Mouse (Mus musculus): ENCODE data around the gene Myl12a. TPM values are rescaled to one million over a fixed set of nuclear protein-coding genes. Genes with fewer than 3 reads are reported as not detected.
"Not testable (repeated sequence)": the region's sequence is repeated elsewhere in the genome, so short reads cannot be mapped to it uniquely, and the experiment has no call there.

Gene Myl12a
- polyA plus RNA-seq, 2 experiments, result 361 to 721 TPM

GRCm38 (mm10) chr17:70986355-70986740 lies 16.3 kb downstream of the Myl12a start:
- peaks cover 18% of the 10 kb centered on the region for H3K4me1 ChIP-seq (ENCODE audit: control insufficient read depth, insufficient read depth, low read length)
- H3K9ac ChIP-seq (ENCODE audit: low read depth, low read length, severe bottlenecking), result no peak overlapping the region
- DNase-seq (ENCODE audit: low spot score) (no peak), ATAC-seq (ENCODE audit: low FRiP score, low read depth) (no peak)
- 77% methylated on average over 6 of the region's 6 CpGs for WGBS
- no peak overlapping the region for H3K4me2 ChIP-seq (replicated peaks; ENCODE audit: low read depth, low read length, severe bottlenecking)
- H3K9me3 ChIP-seq (ENCODE audit: control insufficient read depth, low read length), result no peaks in the 10 kb centered on the region
- peaks cover 26% of the 10 kb centered on the region for H3K36me3 ChIP-seq (ENCODE audit: control insufficient read depth, insufficient read depth, low read length)
- no peak overlapping the region for H3K4me3 ChIP-seq (replicated peaks; ENCODE audit: low read length)
- H3K27ac ChIP-seq (replicated peaks; ENCODE audit: low read depth, low read length), result no peak overlapping the region
- no peaks in the 10 kb centered on the region for H3K27me3 ChIP-seq (ENCODE audit: control insufficient read depth, insufficient read depth, low read length)
- no peak for TF ChIP-seq POLR2A (IDR thresholded peaks at IDR 0.05; ENCODE audit: borderline replicate concordance, extremely low read depth, insufficient read depth, insufficient read length)

- ATAC-seq (ENCODE audit: low FRiP score, low read depth) (no peak), DNase-seq (ENCODE audit: low spot score) (no peak)
- H3K4me2 ChIP-seq (replicated peaks; ENCODE audit: low read depth, low read length, severe bottlenecking), result no peak overlapping the region
- H3K9me3 ChIP-seq (ENCODE audit: control insufficient read depth, low read length), result no peaks in the 10 kb centered on the region
- peaks cover 13% of the 10 kb centered on the region; the same call in 1 of the 2 replicates for H3K4me1 ChIP-seq (ENCODE audit: control insufficient read depth, insufficient read depth, low read length)
- H3K4me3 ChIP-seq (replicated peaks; ENCODE audit: low read length), result no peak overlapping the region
- 81% methylated on average over 15 of the region's 15 CpGs for WGBS
- no peak overlapping the region for H3K27ac ChIP-seq (replicated peaks; ENCODE audit: low read depth, low read length)
- peaks cover 31% of the 10 kb centered on the region for H3K36me3 ChIP-seq (ENCODE audit: control insufficient read depth, insufficient read depth, low read length)
- no peak overlapping the region for H3K9ac ChIP-seq (ENCODE audit: low read depth, low read length, severe bottlenecking)
- H3K27me3 ChIP-seq (ENCODE audit: control insufficient read depth, insufficient read depth, low read length), result no peaks in the 10 kb centered on the region
- TF ChIP-seq POLR2A (IDR thresholded peaks at IDR 0.05; ENCODE audit: borderline replicate concordance, extremely low read depth, insufficient read depth, insufficient read length), result no peak
These were observed 16.9 kb downstream of the Myl12a start for GRCm38 (mm10) chr17:70985501-70986354.

GRCm38 (mm10) chr17:70979345-70980223 lies 23.1 kb downstream of the Myl12a start:
- H3K4me3 ChIP-seq (replicated peaks; ENCODE audit: low read length), result no peak overlapping the region
- H3K4me1 ChIP-seq (ENCODE audit: control insufficient read depth, insufficient read depth, low read length), result peaks cover 5% of the 10 kb centered on the region; the same call in 1 of the 2 replicates
- no peak for ATAC-seq (ENCODE audit: low FRiP score, low read depth)
- no peak overlapping the region for H3K27ac ChIP-seq (replicated peaks; ENCODE audit: low read depth, low read length)
- H3K27me3 ChIP-seq (ENCODE audit: control insufficient read depth, insufficient read depth, low read length), result no peaks in the 10 kb centered on the region
- no peak overlapping the region for H3K9ac ChIP-seq (ENCODE audit: low read depth, low read length, severe bottlenecking)
- H3K4me2 ChIP-seq (replicated peaks; ENCODE audit: low read depth, low read length, severe bottlenecking), result no peak overlapping the region
- DNase-seq (ENCODE audit: low spot score), result no peak
- H3K9me3 ChIP-seq (ENCODE audit: control insufficient read depth, low read length), result no peaks in the 10 kb centered on the region
- peaks cover 39% of the 10 kb centered on the region for H3K36me3 ChIP-seq (ENCODE audit: control insufficient read depth, insufficient read depth, low read length)
- no peak for TF ChIP-seq POLR2A (IDR thresholded peaks at IDR 0.05; ENCODE audit: borderline replicate concordance, extremely low read depth, insufficient read depth, insufficient read length)
- WGBS, result 91% methylated on average over 20 of the region's 20 CpGs

- no peak for DNase-seq (ENCODE audit: low spot score)
- H3K36me3 ChIP-seq (ENCODE audit: control insufficient read depth, insufficient read depth, low read length), result peaks cover 53% of the 10 kb centered on the region
- H3K4me1 ChIP-seq (ENCODE audit: control insufficient read depth, insufficient read depth, low read length), result no peaks in the 10 kb centered on the region
- no peaks in the 10 kb centered on the region for H3K9me3 ChIP-seq (ENCODE audit: control insufficient read depth, low read length)
- no peak overlapping the region for H3K4me2 ChIP-seq (replicated peaks; ENCODE audit: low read depth, low read length, severe bottlenecking)
- no peak overlapping the region for H3K4me3 ChIP-seq (replicated peaks; ENCODE audit: low read length)
- WGBS, result 87% methylated on average over 6 of the region's 6 CpGs
- no peaks in the 10 kb centered on the region for H3K27me3 ChIP-seq (ENCODE audit: control insufficient read depth, insufficient read depth, low read length)
- no peak for TF ChIP-seq POLR2A (IDR thresholded peaks at IDR 0.05; ENCODE audit: borderline replicate concordance, extremely low read depth, insufficient read depth, insufficient read length)
- ATAC-seq (ENCODE audit: low FRiP score, low read depth), result no peak
- no peak overlapping the region for H3K27ac ChIP-seq (replicated peaks; ENCODE audit: low read depth, low read length)
- H3K9ac ChIP-seq (ENCODE audit: low read depth, low read length, severe bottlenecking), result no peak overlapping the region
These were observed 24.9 kb downstream of the Myl12a start for GRCm38 (mm10) chr17:70977799-70978198.

DNA sequence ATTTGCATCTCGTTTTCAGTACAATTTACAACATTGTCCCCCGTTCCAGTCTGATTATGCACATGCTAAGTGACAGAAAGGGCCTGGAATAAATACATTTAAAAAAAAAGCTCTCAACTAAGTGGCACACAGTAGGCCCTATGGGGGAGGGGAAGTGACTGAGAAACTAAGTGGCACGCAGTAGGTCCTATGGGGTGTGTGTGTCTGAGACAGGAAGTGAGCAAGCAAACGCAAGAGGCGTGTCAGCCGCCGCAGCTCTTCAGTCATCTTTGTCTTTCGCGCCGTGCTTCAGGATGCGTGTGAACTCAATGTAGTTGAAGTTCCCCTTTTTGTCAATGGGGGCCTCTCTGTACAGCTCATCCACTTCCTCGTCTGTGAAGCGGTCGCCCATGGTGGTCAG lies 28.6 kb downstream of the Myl12a start:
- not testable (repeated sequence) for DNase-seq (ENCODE audit: low spot score); H3K4me2 ChIP-seq (replicated peaks; ENCODE audit: low read depth, low read length, severe bottlenecking); H3K4me3 ChIP-seq (replicated peaks; ENCODE audit: low read length); H3K9ac ChIP-seq (ENCODE audit: low read depth, low read length, severe bottlenecking); ATAC-seq (ENCODE audit: low FRiP score, low read depth); H3K9me3 ChIP-seq (ENCODE audit: control insufficient read depth, low read length); H3K4me1 ChIP-seq (ENCODE audit: control insufficient read depth, insufficient read depth, low read length); H3K27me3 ChIP-seq (ENCODE audit: control insufficient read depth, insufficient read depth, low read length); H3K27ac ChIP-seq (replicated peaks; ENCODE audit: low read depth, low read length)
- 94% methylated on average over 14 of the region's 14 CpGs for WGBS
- H3K36me3 ChIP-seq (ENCODE audit: control insufficient read depth, insufficient read depth, low read length), result peaks cover 32% of the 10 kb centered on the region

Measured in limb, embryonic 14.5 days (tissue).